Mouse (Mus musculus) adrenal gland, adult 8-10 months (tissue): ENCODE measurements around the gene Dhx40. TPM values are rescaled to one million over a fixed set of nuclear protein-coding genes. Genes with fewer than 3 reads are reported as not detected.

Experiments
- DNase-seq: peaks from one replicate; pipeline ENCODE4 v3.0.0; 2022
- total RNA-seq, 4 experiments: library from RNA; stranded (reverse); gene quantifications; 2 replicates each; pipeline ENCODE4 v1.2.4; 2022

Dhx40 gene
- total RNA-seq, result 10 to 100 TPM; 29.7 to 35.1 (median 32.2) TPM

GRCm38 (mm10) chr11:86807505-86807989 is at the start of gene Dhx40:
Gene Dhx40, minus strand, starts transcription at chr11:86807746.
- DNase-seq, result peak; percentile 92

- DNase-seq, result no peak
Observed at GRCm38 (mm10) chr11:86855639-86856425, 48.3 kb upstream of the Dhx40 start.

- no peak for DNase-seq
Observed at GRCm38 (mm10) chr11:86853081-86853480, 45.5 kb upstream of the Dhx40 start.

GRCm38 (mm10) chr11:86852534-86853054 is 45.0 kb upstream of the Dhx40 start:
- DNase-seq, result no peak

GRCm38 (mm10) chr11:86851714-86852533 is 44.4 kb upstream of the Dhx40 start:
- no peak for DNase-seq

- peak; percentile 42 for DNase-seq
Observed at GRCm38 (mm10) chr11:86851234-86851671, 43.7 kb upstream of the Dhx40 start.

- no peak for DNase-seq
Observed at GRCm38 (mm10) chr11:86843831-86844230, 36.3 kb upstream of the Dhx40 start.

GRCm38 (mm10) chr11:86841261-86841660 is 33.7 kb upstream of the Dhx40 start:
- DNase-seq, result no peak

GRCm38 (mm10) chr11:86840511-86841154 is 33.1 kb upstream of the Dhx40 start:
- peak; percentile 76 for DNase-seq

- DNase-seq, result no peak
Observed at GRCm38 (mm10) chr11:86839716-86840447, 32.3 kb upstream of the Dhx40 start.

GRCm38 (mm10) chr11:86838792-86839191 is 31.2 kb upstream of the Dhx40 start:
- no peak for DNase-seq

GRCm38 (mm10) chr11:86836366-86836765 is 28.8 kb upstream of the Dhx40 start:
- DNase-seq, result peak; percentile 76

- no peak for DNase-seq
Observed at GRCm38 (mm10) chr11:86834628-86835338, 27.2 kb upstream of the Dhx40 start.

GRCm38 (mm10) chr11:86834050-86834449 is 26.5 kb upstream of the Dhx40 start:
- DNase-seq, result no peak

- DNase-seq, result no peak
Observed at GRCm38 (mm10) chr11:86833153-86833552, 25.6 kb upstream of the Dhx40 start.

- DNase-seq, result no peak
Observed at GRCm38 (mm10) chr11:86828396-86828795, 20.9 kb upstream of the Dhx40 start.

GRCm38 (mm10) chr11:86827476-86828245 is 20.1 kb upstream of the Dhx40 start:
- no peak for DNase-seq

- DNase-seq, result no peak
Observed at GRCm38 (mm10) chr11:86824433-86824832, 16.9 kb upstream of the Dhx40 start.

GRCm38 (mm10) chr11:86822531-86822930 is 15.0 kb upstream of the Dhx40 start:
- no peak for DNase-seq

- DNase-seq, result no peak
Observed at GRCm38 (mm10) chr11:86819536-86819935, 12.0 kb upstream of the Dhx40 start.
